Mouse (Mus musculus): Measurements from ENCODE around the gene Cbfa2t3. TPM values are rescaled to one million over a fixed set of nuclear protein-coding genes. Genes with fewer than 3 reads are reported as not detected.
A peak's percentile ranks its signal among the peaks of the same experiment; 100 is the strongest.

Gene Cbfa2t3
- polyA plus RNA-seq, 1 experiment, result not detected

DNA sequence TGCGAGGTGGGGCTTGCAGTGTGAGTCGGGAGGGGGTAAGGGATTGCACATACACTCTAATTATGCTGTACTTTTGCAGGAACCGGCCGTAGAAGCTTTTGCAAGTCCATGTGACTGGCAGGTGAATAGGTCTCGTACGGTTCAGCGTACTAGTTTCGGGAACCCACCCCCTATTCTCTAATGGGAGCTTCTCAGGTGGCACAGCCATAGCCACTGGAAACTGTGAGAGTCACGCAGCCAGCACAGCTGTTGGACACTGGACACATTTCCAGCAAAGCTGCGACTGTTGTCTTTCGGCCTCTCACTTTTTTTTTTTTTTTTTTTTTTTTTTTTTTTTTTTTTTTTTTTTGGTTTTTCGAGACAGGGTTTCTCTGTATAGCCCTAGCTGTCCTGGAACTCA, 92.1 kb downstream of the Cbfa2t3 start:
- peaks cover 15% of the 10 kb centered on the region for H3K4me1 ChIP-seq (ENCODE audit: control insufficient read depth, insufficient read depth, low read length)
- 72% methylated on average over 11 of the region's 12 CpGs for WGBS
- no peak overlapping the region for H3K4me3 ChIP-seq (ENCODE audit: insufficient read depth, low read depth, low read length)
- TF ChIP-seq CTCF (IDR thresholded peaks at IDR 0.05; ENCODE audit: insufficient read depth, low read depth, low read length) (no peak), POLR2A (IDR thresholded peaks at IDR 0.05; ENCODE audit: insufficient read depth, low read depth, low read length) (no peak)
- no peak overlapping the region for H3K27ac ChIP-seq (ENCODE audit: insufficient read depth, low read depth, low read length)

GRCm38 (mm10) chr8:122605367-122605766, 93.5 kb downstream of the Cbfa2t3 start:
- H3K27ac ChIP-seq (ENCODE audit: insufficient read depth, low read depth, low read length), result no peak overlapping the region
- WGBS, result 62% methylated on average over 4 of the region's 4 CpGs
- TF ChIP-seq CTCF (IDR thresholded peaks at IDR 0.05; ENCODE audit: insufficient read depth, low read depth, low read length) (no peak), POLR2A (IDR thresholded peaks at IDR 0.05; ENCODE audit: insufficient read depth, low read depth, low read length) (no peak)
- peaks cover 11% of the 10 kb centered on the region for H3K4me1 ChIP-seq (ENCODE audit: control insufficient read depth, insufficient read depth, low read length)
- no peak overlapping the region for H3K4me3 ChIP-seq (ENCODE audit: insufficient read depth, low read depth, low read length)

DNA sequence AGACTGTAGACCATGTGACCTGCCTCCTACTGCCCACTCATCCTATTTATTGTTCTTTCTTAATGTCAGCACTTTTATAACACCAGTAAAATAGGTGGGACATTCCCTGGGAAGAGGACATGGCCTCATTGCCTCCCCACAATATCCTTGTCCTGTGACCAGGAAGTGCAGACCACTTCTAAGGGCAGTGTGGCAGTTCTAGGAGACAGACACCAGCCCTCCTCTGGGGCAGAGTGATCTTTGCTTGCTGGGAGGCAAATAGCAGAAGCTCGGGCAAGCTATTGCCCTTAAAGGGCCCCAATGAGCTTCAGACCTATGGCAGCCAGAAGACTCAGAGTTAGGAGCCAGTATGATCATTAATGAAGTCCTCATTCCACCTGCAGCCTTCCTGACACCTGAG, 94.3 kb downstream of the Cbfa2t3 start:
- Histone ChIP-seq H3K4me1 (ENCODE audit: control insufficient read depth, insufficient read depth, low read length) (peaks cover 11% of the 10 kb centered on the region), H3K27ac (ENCODE audit: insufficient read depth, low read depth, low read length) (no peak overlapping the region), H3K4me3 (ENCODE audit: insufficient read depth, low read depth, low read length) (no peak overlapping the region)
- 75% methylated on average over 1 of the region's 1 CpGs for WGBS
- no peak for TF ChIP-seq CTCF (IDR thresholded peaks at IDR 0.05; ENCODE audit: insufficient read depth, low read depth, low read length)
- TF ChIP-seq POLR2A (IDR thresholded peaks at IDR 0.05; ENCODE audit: insufficient read depth, low read depth, low read length), result no peak

GRCm38 (mm10) chr8:122600666-122601065, 98.2 kb downstream of the Cbfa2t3 start:
- no peak overlapping the region for H3K27ac ChIP-seq (ENCODE audit: insufficient read depth, low read depth, low read length)
- TF ChIP-seq POLR2A (IDR thresholded peaks at IDR 0.05; ENCODE audit: insufficient read depth, low read depth, low read length) (no peak), CTCF (IDR thresholded peaks at IDR 0.05; ENCODE audit: insufficient read depth, low read depth, low read length) (no peak)
- H3K4me3 ChIP-seq (ENCODE audit: insufficient read depth, low read depth, low read length), result no peak overlapping the region
- 92% methylated on average over 9 of the region's 9 CpGs for WGBS
- peaks cover 11% of the 10 kb centered on the region for H3K4me1 ChIP-seq (ENCODE audit: control insufficient read depth, insufficient read depth, low read length)

GRCm38 (mm10) chr8:122596031-122596430, 102.9 kb downstream of the Cbfa2t3 start:
- Histone ChIP-seq H3K4me3 (ENCODE audit: insufficient read depth, low read depth, low read length) (no peak overlapping the region), H3K4me1 (ENCODE audit: control insufficient read depth, insufficient read depth, low read length) (peaks cover 18% of the 10 kb centered on the region), H3K27ac (ENCODE audit: insufficient read depth, low read depth, low read length) (no peak overlapping the region)
- TF ChIP-seq POLR2A (IDR thresholded peaks at IDR 0.05; ENCODE audit: insufficient read depth, low read depth, low read length) (no peak), CTCF (IDR thresholded peaks at IDR 0.05; ENCODE audit: insufficient read depth, low read depth, low read length) (no peak)
- 68% methylated on average over 4 of the region's 4 CpGs for WGBS

DNA sequence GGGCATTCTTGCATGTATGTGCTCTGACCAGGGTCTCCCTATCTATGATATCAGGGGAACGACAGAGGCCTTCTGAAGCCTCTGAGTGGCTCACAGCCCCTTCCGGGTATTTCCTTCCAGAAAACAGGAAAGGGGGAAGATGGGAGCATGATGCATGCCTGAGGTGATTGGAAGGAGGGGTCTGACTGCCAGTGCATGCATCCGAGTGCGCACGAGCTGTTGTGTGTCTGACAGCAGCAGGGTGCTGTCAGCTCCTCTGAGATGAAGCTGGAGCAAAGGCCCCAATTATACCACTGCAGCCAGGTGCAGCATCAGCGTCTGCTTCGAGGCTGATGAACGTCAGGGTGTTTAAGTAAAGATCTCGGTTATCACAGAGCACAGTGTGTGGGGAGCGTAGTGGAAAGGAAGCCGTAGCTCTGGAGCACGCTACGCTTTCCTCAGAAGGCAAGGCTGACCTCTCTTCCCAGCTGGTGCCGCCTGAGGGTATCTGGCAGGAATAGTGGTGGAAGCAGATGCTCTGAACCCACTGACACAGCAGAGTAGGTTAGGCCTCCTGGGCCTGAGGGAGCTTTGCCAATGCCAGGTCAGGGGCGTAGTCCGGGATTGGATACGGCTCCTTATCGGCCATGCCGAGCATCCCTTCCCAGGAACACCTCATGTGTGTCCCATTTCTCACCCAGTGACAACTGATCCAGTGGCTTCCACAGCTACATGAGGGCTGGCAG, 105.0 kb downstream of the Cbfa2t3 start:
- Histone ChIP-seq H3K4me3 (ENCODE audit: insufficient read depth, low read depth, low read length) (no peak overlapping the region), H3K4me1 (ENCODE audit: control insufficient read depth, insufficient read depth, low read length) (peaks cover 18% of the 10 kb centered on the region), H3K27ac (ENCODE audit: insufficient read depth, low read depth, low read length) (peak overlapping the region; percentile 45)
- TF ChIP-seq POLR2A (IDR thresholded peaks at IDR 0.05; ENCODE audit: insufficient read depth, low read depth, low read length), result no peak
- no peak for TF ChIP-seq CTCF (IDR thresholded peaks at IDR 0.05; ENCODE audit: insufficient read depth, low read depth, low read length)
- WGBS, result 53% methylated on average over 19 of the region's 19 CpGs

DNA sequence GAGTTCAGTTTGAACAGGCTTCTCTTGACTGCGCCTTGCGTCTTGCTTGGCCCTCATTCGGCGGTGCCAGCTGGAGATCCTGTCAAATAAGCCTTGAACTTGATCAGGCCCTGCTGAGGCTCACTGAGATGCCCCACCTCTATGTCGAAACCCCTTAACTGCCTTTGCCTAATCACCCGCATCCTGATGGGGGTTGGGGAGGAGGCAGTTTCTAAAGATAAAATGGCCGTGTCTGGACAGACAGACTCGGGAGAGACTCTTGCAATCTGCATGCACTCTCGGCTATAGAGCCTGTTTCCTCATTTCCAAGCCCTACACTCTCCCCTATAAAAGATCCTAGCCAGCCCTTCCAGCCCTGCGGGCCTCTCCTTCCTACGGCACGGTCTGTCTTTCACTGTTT, 105.7 kb downstream of the Cbfa2t3 start:
- no peak overlapping the region for H3K4me3 ChIP-seq (ENCODE audit: insufficient read depth, low read depth, low read length)
- WGBS, result 81% methylated on average over 12 of the region's 12 CpGs
- peaks cover 18% of the 10 kb centered on the region for H3K4me1 ChIP-seq (ENCODE audit: control insufficient read depth, insufficient read depth, low read length)
- TF ChIP-seq POLR2A (IDR thresholded peaks at IDR 0.05; ENCODE audit: insufficient read depth, low read depth, low read length) (no peak), CTCF (IDR thresholded peaks at IDR 0.05; ENCODE audit: insufficient read depth, low read depth, low read length) (no peak)
- no peak overlapping the region for H3K27ac ChIP-seq (ENCODE audit: insufficient read depth, low read depth, low read length)

DNA sequence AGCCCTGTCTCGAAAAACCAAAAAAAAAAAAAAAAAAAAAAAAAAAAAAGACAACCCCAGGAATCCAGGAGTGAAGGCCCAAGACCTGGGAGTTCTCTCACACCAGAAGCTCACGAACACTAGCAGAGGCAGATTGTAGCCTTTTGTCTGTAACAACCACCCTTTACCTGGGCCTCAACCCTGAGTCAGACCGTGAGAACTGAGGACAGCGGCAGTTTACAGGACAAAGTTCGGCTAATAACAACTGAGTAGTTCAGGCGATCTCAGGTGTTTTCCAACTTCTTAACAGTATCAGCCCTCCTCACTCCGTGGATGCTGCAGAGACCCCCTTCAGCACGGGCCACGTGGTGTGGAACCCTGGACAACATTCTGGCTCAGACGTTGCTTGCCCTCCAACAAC, 112.2 kb downstream of the Cbfa2t3 start:
- Histone ChIP-seq H3K4me1 (ENCODE audit: control insufficient read depth, insufficient read depth, low read length) (no peaks in the 10 kb centered on the region), H3K27ac (ENCODE audit: insufficient read depth, low read depth, low read length) (no peak overlapping the region), H3K4me3 (ENCODE audit: insufficient read depth, low read depth, low read length) (no peak overlapping the region)
- TF ChIP-seq CTCF (IDR thresholded peaks at IDR 0.05; ENCODE audit: insufficient read depth, low read depth, low read length), result no peak
- no peak for TF ChIP-seq POLR2A (IDR thresholded peaks at IDR 0.05; ENCODE audit: insufficient read depth, low read depth, low read length)
- WGBS, result 88% methylated on average over 10 of the region's 10 CpGs

DNA sequence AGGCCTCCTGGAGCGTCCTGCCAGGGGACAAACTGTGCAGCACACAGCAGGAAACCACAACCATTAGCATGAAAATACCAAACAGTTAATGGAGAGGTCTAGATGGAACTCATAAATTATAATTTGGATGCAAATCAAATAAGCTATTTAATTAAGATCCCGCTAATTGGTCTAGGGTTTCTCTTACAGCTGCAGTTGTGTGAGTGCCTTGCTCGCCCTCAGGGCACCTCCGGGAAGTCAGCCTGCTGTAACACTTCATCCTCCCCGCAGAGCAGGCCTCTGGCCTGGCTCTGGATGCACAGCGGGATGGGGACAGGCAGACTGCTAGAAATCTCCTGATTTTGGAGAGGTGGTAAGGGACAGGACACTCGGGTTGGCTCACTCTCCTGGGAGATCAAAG, 112.7 kb downstream of the Cbfa2t3 start:
- WGBS, result 56% methylated on average over 7 of the region's 7 CpGs
- TF ChIP-seq CTCF (IDR thresholded peaks at IDR 0.05; ENCODE audit: insufficient read depth, low read depth, low read length) (no peak), POLR2A (IDR thresholded peaks at IDR 0.05; ENCODE audit: insufficient read depth, low read depth, low read length) (no peak)

More for the DNA sequence above, 112.7 kb downstream of the Cbfa2t3 start:
- Histone ChIP-seq H3K27ac (ENCODE audit: insufficient read depth, low read depth, low read length) (no peak overlapping the region), H3K4me1 (ENCODE audit: control insufficient read depth, insufficient read depth, low read length) (no peaks in the 10 kb centered on the region), H3K4me3 (ENCODE audit: insufficient read depth, low read depth, low read length) (no peak overlapping the region)
